Mouse (Mus musculus): ENCODE results near the gene Tmem175.

DNA sequence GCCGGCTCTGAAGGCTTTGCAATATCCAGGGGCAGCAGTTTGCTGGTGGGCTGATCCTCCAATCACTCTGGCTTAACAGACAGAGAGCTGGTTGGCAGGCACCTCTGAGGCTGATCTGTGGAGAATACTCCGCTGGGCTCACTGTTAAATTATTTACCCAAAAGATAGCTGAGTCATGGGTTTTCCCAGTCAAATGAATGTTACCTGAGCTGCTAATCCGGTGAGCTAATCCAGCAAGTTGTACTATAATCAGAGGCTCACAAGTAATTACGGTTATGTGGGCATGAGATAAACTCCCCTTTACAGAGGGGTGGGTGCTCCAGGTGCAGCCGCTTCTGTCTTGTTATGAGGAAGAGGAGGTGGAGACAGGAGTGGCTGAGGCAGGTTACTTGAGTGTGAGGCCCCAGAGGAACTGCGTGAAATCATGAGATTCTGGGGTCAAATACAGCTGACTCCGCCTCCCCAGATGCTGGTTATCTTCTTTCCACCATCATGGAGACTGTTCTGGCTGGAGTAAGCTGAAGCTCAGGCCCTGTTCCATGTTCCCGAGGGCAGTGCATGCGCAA, 45.8 kb downstream of the Tmem175 start, which contains the start of gene Slc26a1:
- TF ChIP-seq EP300 (IDR thresholded peaks at IDR 0.05; ENCODE audit: insufficient read depth, low read depth, low read length) (no peak), CTCF (IDR thresholded peaks at IDR 0.05) (no peak), POLR2A (IDR thresholded peaks at IDR 0.05; ENCODE audit: insufficient read depth, low read depth, low read length) (no peak)

All from heart, adult 2 months (tissue).